Mouse (Mus musculus) kidney, postnatal 0 days (tissue): ENCODE data around the gene Dazap1. TPM values are rescaled to one million over a fixed set of nuclear protein-coding genes. Genes with fewer than 3 reads are reported as not detected.
A peak's percentile ranks its signal among the peaks of the same experiment; 100 is the strongest.

Experiments used
- ATAC-seq: fragments of 200-750 bp; cut with Nextera tagmentation; replicated peaks from 2 replicates; pipeline ENCODE4 v1.8.0; 2017; ENCODE audit warnings: low read depth, moderate number of reproducible peaks, moderate TSS enrichment, moderate library complexity; ENCODE audit not compliant: low FRiP score
- DNase-seq: peaks from one replicate; pipeline ENCODE4 v3.0.0-alpha.2; 2016; ENCODE audit warnings: low spot score
- H3K27ac ChIP-seq: fragments of 300-500 bp; sonication (generic); 2 replicates; pipeline ENCODE4 v1.5.1; 2014; ENCODE audit warnings: mild to moderate bottlenecking
- H3K27me3 ChIP-seq: fragments of 300-500 bp; sonication (generic); 2 replicates; pipeline ENCODE4 v1.6.1; 2014; ENCODE audit warnings: low read length, mixed read lengths; ENCODE audit not compliant: insufficient read depth
- H3K36me3 ChIP-seq: fragments of 300-500 bp; sonication (generic); 2 replicates; pipeline ENCODE4 v1.6.1; 2014; ENCODE audit warnings: low read length, mixed read lengths; ENCODE audit not compliant: insufficient read depth
- H3K4me1 ChIP-seq: fragments of 300-500 bp; sonication (generic); replicated peaks from 2 replicates; pipeline ENCODE4 v1.6.1; 2014; ENCODE audit warnings: antibody characterized with exemption, low read length, mixed read lengths; ENCODE audit not compliant: insufficient read depth
- H3K4me2 ChIP-seq: fragments of 300-500 bp; sonication (generic); 2 replicates; pipeline ENCODE4 v1.6.1; 2014; ENCODE audit warnings: mild to moderate bottlenecking, low read length, moderate library complexity, mixed read lengths
- H3K4me3 ChIP-seq: fragments of 300-500 bp; sonication (generic); replicated peaks from 2 replicates; pipeline ENCODE4 v1.5.1; 2014; ENCODE audit warnings: low read depth, low read length
- H3K9ac ChIP-seq: fragments of 300-500 bp; sonication (generic); 2 replicates; pipeline ENCODE4 v1.6.1; 2014; ENCODE audit warnings: low read depth, low read length
- H3K9me3 ChIP-seq: fragments of 300-500 bp; sonication (generic); replicated peaks from 2 replicates; pipeline ENCODE4 v1.6.1; 2016; ENCODE audit warnings: low read length, inconsistent platforms, mixed read lengths
- CTCF ChIP-seq: IDR thresholded peaks from 2 replicates; pipeline ENCODE4 v1.5.1; 2016; ENCODE audit warnings: antibody characterized with exemption, low read depth, mild to moderate bottlenecking, moderate library complexity
- WGBS: fragments of 180-500 bp; shearing (Covaris S2); extraction: QIAGEN DNeasy Blood & Tissue Kit; methylation state at CpG from one replicate; pipeline ENCODE4 v1.1.7; 2014; 5-methylcytosine and 5-hydroxymethylcytosine counted together
- polyA plus RNA-seq: library from polyadenylated mRNA; unstranded; fragments of >200 nt; fragmentation: Nextera tagmentation; extraction: Ambion mirVana; gene quantifications from 2 replicates; pipeline ENCODE4 v1.2.1, GENCODE M21; 2015

Gene Dazap1
- polyA plus RNA-seq, 1 experiment from 2014 or later, result 43.7 TPM

DNA sequence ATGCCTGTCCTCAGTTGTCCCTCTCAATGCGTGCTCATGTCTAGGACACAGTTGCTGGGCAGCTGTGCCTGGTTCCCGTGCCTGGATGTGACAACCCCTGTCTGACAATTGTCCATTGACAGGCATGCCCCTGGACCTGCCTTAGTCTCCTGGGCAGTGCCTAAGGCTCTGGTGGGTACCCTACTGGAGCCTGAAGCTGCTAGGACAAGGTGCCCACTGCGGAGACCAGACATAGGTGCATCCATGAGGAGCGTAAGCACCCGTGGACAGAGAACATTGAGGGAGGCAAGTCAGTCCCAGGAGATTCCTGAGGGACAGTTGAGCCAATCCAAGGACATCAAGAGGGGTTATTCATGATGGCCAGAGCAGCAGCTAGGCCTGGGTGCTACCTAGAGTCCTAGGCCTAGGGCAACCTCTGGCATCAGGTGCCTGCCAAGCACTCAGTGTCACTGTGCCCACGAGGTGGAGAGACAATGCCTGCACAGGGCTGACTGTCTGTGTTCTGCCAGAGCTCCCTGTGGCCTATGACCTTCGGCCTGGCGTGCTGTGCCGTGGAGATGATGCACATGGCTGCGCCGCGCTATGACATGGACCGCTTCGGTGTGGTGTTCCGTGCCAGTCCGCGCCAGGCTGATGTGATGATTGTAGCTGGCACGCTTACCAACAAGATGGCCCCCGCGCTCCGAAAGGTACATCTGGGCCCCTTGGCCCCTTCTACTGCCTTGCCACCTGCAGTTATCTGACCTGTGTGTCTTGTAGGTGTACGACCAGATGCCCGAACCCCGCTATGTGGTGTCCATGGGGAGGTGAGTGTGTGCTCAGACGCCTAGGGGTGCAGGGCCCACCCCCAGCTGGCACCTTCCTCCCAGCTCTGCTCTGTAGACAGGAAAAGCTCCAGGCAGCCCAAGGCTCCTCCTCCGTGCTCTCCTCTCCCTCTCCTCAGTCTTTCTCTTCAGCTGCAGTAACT, 6.7 kb upstream of the Dazap1 start:
- no peak overlapping the region for H3K9ac ChIP-seq
- no peak overlapping the region for H3K4me3 ChIP-seq
- H3K4me2 ChIP-seq, result no peak overlapping the region
- H3K27me3 ChIP-seq, result no peaks in the 10 kb centered on the region
- DNase-seq (no peak), ATAC-seq (no peak)
- TF ChIP-seq CTCF, result no peak
- H3K27ac ChIP-seq, result no peak overlapping the region
- peaks cover 11% of the 10 kb centered on the region for H3K4me1 ChIP-seq
- peaks cover 45% of the 10 kb centered on the region for H3K36me3 ChIP-seq
- H3K9me3 ChIP-seq, result no peaks in the 10 kb centered on the region
- WGBS, result 94% methylated on average over 26 of the region's 26 CpGs

- TF ChIP-seq CTCF, result no peak
- peaks cover 45% of the 10 kb centered on the region for H3K36me3 ChIP-seq
- H3K27me3 ChIP-seq, result no peaks in the 10 kb centered on the region
- ATAC-seq (no peak), DNase-seq (no peak)
- WGBS, result 92% methylated on average over 5 of the region's 5 CpGs
- no peak overlapping the region for H3K9ac ChIP-seq
- no peak overlapping the region for H3K4me3 ChIP-seq
- H3K4me2 ChIP-seq, result no peak overlapping the region
- no peak overlapping the region for H3K27ac ChIP-seq
- H3K9me3 ChIP-seq, result no peaks in the 10 kb centered on the region
- H3K4me1 ChIP-seq, result peaks cover 11% of the 10 kb centered on the region
Observed at GRCm38 (mm10) chr10:80255881-80256535, 5.3 kb upstream of the Dazap1 start.

- Histone ChIP-seq H3K4me2 (no peak overlapping the region), H3K27ac (no peak overlapping the region), H3K4me3 (no peak overlapping the region), H3K27me3 (no peaks in the 10 kb centered on the region), H3K36me3 (peaks cover 45% of the 10 kb centered on the region), H3K4me1 (peaks cover 15% of the 10 kb centered on the region), H3K9me3 (no peaks in the 10 kb centered on the region), H3K9ac (no peak overlapping the region)
- TF ChIP-seq CTCF, result no peak
- DNase-seq, result no peak
- 72% methylated on average over 2 of the region's 2 CpGs for WGBS
- ATAC-seq, result no peak
Observed at GRCm38 (mm10) chr10:80257936-80258335, 3.4 kb upstream of the Dazap1 start.

GRCm38 (mm10) chr10:80258752-80259462, 2.4 kb upstream of the Dazap1 start:
- no peak overlapping the region for H3K9ac ChIP-seq

DNA sequence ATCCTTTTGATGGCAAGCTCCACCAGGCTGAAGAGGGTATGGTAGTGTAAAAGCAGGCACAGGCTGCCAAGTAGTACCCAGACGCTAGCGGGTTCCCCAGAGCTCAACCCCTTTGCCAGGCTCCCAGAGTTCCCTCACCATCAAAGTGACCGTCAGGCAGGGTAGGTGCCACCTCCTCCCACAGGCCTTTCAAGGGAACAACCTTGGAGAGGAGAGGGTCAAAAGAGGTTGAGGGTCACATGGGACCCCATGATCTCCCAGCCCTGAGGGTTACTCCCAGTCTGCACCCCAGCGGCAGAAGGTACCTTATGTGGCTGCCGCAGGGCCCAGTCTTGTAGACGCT, 1.9 kb upstream of the Dazap1 start:
- no peak overlapping the region for H3K27ac ChIP-seq
- no peak for ATAC-seq

More at GRCm38 (mm10) chr10:80258752-80259462, 2.4 kb upstream of the Dazap1 start:
- Histone ChIP-seq H3K4me1 (peaks cover 15% of the 10 kb centered on the region), H3K27me3 (no peaks in the 10 kb centered on the region), H3K27ac (no peak overlapping the region), H3K4me2 (no peak overlapping the region), H3K4me3 (no peak overlapping the region), H3K36me3 (peaks cover 39% of the 10 kb centered on the region), H3K9me3 (no peaks in the 10 kb centered on the region)
- WGBS, result 89% methylated on average over 14 of the region's 14 CpGs
- TF ChIP-seq CTCF, result no peak
- no peak for ATAC-seq
- DNase-seq, result no peak

More for the DNA sequence above, 1.9 kb upstream of the Dazap1 start:
- Histone ChIP-seq H3K4me3 (no peak overlapping the region), H3K4me1 (peaks cover 15% of the 10 kb centered on the region), H3K27me3 (no peaks in the 10 kb centered on the region), H3K9me3 (no peaks in the 10 kb centered on the region), H3K9ac (no peak overlapping the region), H3K36me3 (peaks cover 35% of the 10 kb centered on the region), H3K4me2 (peak overlapping the region; percentile 81)
- no peak for DNase-seq
- no peak for TF ChIP-seq CTCF
- WGBS, result 68% methylated on average over 6 of the region's 6 CpGs
